Mouse (Mus musculus) gastrocnemius, postnatal 25 days (tissue): ENCODE data around the gene Wfdc15b. TPM values are rescaled to one million over a fixed set of nuclear protein-coding genes. Genes with fewer than 3 reads are reported as not detected.

Experiments used
- DNase-seq: peaks from one replicate; pipeline ENCODE4 v3.0.0; 2022
- total RNA-seq, 2 experiments: library from RNA; stranded (reverse); gene quantifications; 1 replicate in 1 of 2; 2 replicates in 1 of 2; pipeline ENCODE4 v1.2.3; 2021

Gene Wfdc15b
- total RNA-seq, 2 experiments from 2014 or later, result not detected

GRCm38 (mm10) chr2:164180124-164180523 is 41.3 kb downstream of the Wfdc15b start:
- DNase-seq, result no peak

GRCm38 (mm10) chr2:164177831-164178230 is 43.6 kb downstream of the Wfdc15b start:
- no peak for DNase-seq

- DNase-seq, result no peak
Observed at GRCm38 (mm10) chr2:164175850-164176249, 45.6 kb downstream of the Wfdc15b start.

GRCm38 (mm10) chr2:164174649-164175395 is 46.6 kb downstream of the Wfdc15b start:
- DNase-seq, result no peak

- no peak for DNase-seq
Observed at GRCm38 (mm10) chr2:164173394-164173793, 48.1 kb downstream of the Wfdc15b start.

- no peak for DNase-seq
Observed at GRCm38 (mm10) chr2:164170902-164171301, 50.6 kb downstream of the Wfdc15b start, which contains the start of gene Kcns1. Kcns1 (minus strand) TSS chr2:164171113.

- no peak for DNase-seq
Observed at GRCm38 (mm10) chr2:164170326-164170725, 51.1 kb downstream of the Wfdc15b start.

- no peak for DNase-seq
Observed at GRCm38 (mm10) chr2:164168571-164168946, 52.9 kb downstream of the Wfdc15b start.

GRCm38 (mm10) chr2:164167752-164168570 is 53.5 kb downstream of the Wfdc15b start:
- DNase-seq, result no peak

- DNase-seq, result no peak
Observed at GRCm38 (mm10) chr2:164164941-164165340, 56.5 kb downstream of the Wfdc15b start.

Other genes starting within 250 kb of the Wfdc15b start
- 10 to 100 TPM; 39.6 to 54.5 TPM for gene Ywhab, start 226.7 kb downstream of the Wfdc15b start, total RNA-seq
- gene Pabpc1l, start 196.2 kb downstream of the Wfdc15b start, total RNA-seq, result 1 to 10 TPM in 1 of 2 experiments, not detected in 1; 1.5 TPM
- gene Stk4, start 151.3 kb downstream of the Wfdc15b start, total RNA-seq, result 1 to 10 TPM; 7.7 to 8.8 TPM
- 10 to 100 TPM; 10.6 to 13.5 TPM for gene Tomm34, start 150.5 kb downstream of the Wfdc15b start, total RNA-seq
- gene Kcns1, start 50.5 kb downstream of the Wfdc15b start, total RNA-seq, result 1 to 10 TPM in 1 of 2 experiments, under 1 TPM in 1; 0.90 to 1.4 TPM
- not detected for gene Wfdc5, start 38.9 kb downstream of the Wfdc15b start, total RNA-seq
- not detected for gene Wfdc12, start 31.1 kb downstream of the Wfdc15b start, total RNA-seq
- not detected for gene Wfdc15a, start 21.5 kb downstream of the Wfdc15b start, total RNA-seq
- gene Svs2, start 16.8 kb upstream of the Wfdc15b start, total RNA-seq, result not detected
- not detected for gene Svs3b, start 35.0 kb upstream of the Wfdc15b start, total RNA-seq
- not detected for gene Svs4, start 56.8 kb upstream of the Wfdc15b start, total RNA-seq
- not detected for gene Svs3a, start 67.6 kb upstream of the Wfdc15b start, total RNA-seq
- not detected for gene Svs6, start 95.1 kb upstream of the Wfdc15b start, total RNA-seq
- not detected for gene Svs5, start 111.1 kb upstream of the Wfdc15b start, total RNA-seq
- gene Slpi, start 167.4 kb upstream of the Wfdc15b start, total RNA-seq, result not detected
- gene Rbpjl, start 181.5 kb upstream of the Wfdc15b start, total RNA-seq, result not detected
- 1 to 10 TPM; 1.0 to 2.3 TPM for gene Matn4, start 183.5 kb upstream of the Wfdc15b start, total RNA-seq
- gene Sdc4, start 222.2 kb upstream of the Wfdc15b start, total RNA-seq, result 10 to 100 TPM; 28.0 to 62.1 TPM
- gene Sys1, start 235.3 kb upstream of the Wfdc15b start, total RNA-seq, result 10 to 100 TPM; 17.2 to 20.2 TPM
- 1 to 10 TPM; 3.2 to 8.9 TPM for gene Gm20458, start 239.3 kb upstream of the Wfdc15b start, total RNA-seq